In genomic region chr9:58225915-58226913, GRCm38 (mm10) we compare ENCODE assay signal across 10 mouse cellular contexts. TPM values are rescaled to one million over a fixed set of nuclear protein-coding genes. Genes with fewer than 3 reads are reported as not detected.
DNase-seq lines count a peak whose midpoint lies in the region; ATAC-seq and TF ChIP-seq lines count a peak whose summit lies in the region.
"Had no signal": no experiment of that assay in that cellular context is flagged by ENCODE, and none has a peak within 500 bp of the region (broad histone marks: within the 10 kb centered on the region; RNA-seq: fewer than 3 reads in every experiment).

No protein-coding gene starts in this region.

- in situ Hi-C loops in ES-E14 (cut with MboI; ENCODE audit: low sequenced_read_pairs in 2 of 2, unreplicated experiment in 2 of 2), result no loop called here

- no peak overlapping the region for H3K9ac ChIP-seq in hindbrain, postnatal 0 days (replicated peaks; ENCODE audit: low read length)
- no peak overlapping the region for H3K9ac ChIP-seq in hindbrain, embryonic 14.5 days
- no peak overlapping the region for H3K9ac ChIP-seq in ES-E14 (ENCODE audit: insufficient read depth, low read depth, low read length, poor library complexity, severe bottlenecking)
- H3K9ac ChIP-seq: embryonic facial prominence, embryonic 15.5 days; limb, embryonic 12.5 days had no signal

- peaks cover 3% of the 10 kb centered on the region; the same call in 1 of the 2 replicates for H3K36me3 ChIP-seq in hindbrain, postnatal 0 days (ENCODE audit: insufficient read depth, low read length)
- no peaks in the 10 kb centered on the region for H3K36me3 ChIP-seq in hindbrain, embryonic 14.5 days (replicated peaks; ENCODE audit: control insufficient read depth, insufficient read depth)
- H3K36me3 ChIP-seq in ES-E14 (ENCODE audit: control insufficient read depth, insufficient read depth, low read length, poor library complexity, severe bottlenecking), result peaks cover 89% of the 10 kb centered on the region

- WGBS in hindbrain, postnatal 0 days, result 67% methylated on average over 9 of the region's 9 CpGs
- 67% methylated on average over 9 of the region's 9 CpGs for WGBS in hindbrain, embryonic 14.5 days

- peak; percentile 76 for TF ChIP-seq CTCF in hindbrain, postnatal 0 days (IDR thresholded peaks at IDR 0.05; ENCODE audit: low read depth)

- H3K27me3 ChIP-seq in hindbrain, postnatal 0 days (ENCODE audit: insufficient read depth, low read length), result no peaks in the 10 kb centered on the region
- H3K27me3 ChIP-seq in hindbrain, embryonic 14.5 days (ENCODE audit: control insufficient read depth, insufficient read depth, low read length), result no peaks in the 10 kb centered on the region
- H3K27me3 ChIP-seq: embryonic facial prominence, embryonic 15.5 days; limb, embryonic 12.5 days had no signal

- peak; percentile 29 for DNase-seq in hindbrain, postnatal 0 days (ENCODE audit: low spot score)
- DNase-seq in hindbrain, embryonic 14.5 days (ENCODE audit: low spot score), result no peak
- DNase-seq in 416B (ENCODE audit: low read depth) (peak; percentile 81), ES-E14 (ENCODE audit: low read depth, low spot score) (peak; percentile 78)
- DNase-seq in cerebellum, adult 9-11 months, result peak; percentile 25
- peak; percentile 58 for DNase-seq in lung, postnatal 36 days
- peak; percentile 24 to 76 for DNase-seq in thymus, postnatal 10 days (ENCODE audit: low spot score in 2 of 2)

- H3K4me3 ChIP-seq in hindbrain, postnatal 0 days (ENCODE audit: low read length), result no peak overlapping the region
- H3K4me3 ChIP-seq in hindbrain, embryonic 14.5 days (replicated peaks; ENCODE audit: low read length), result no peak overlapping the region
- no peak overlapping the region for H3K4me3 ChIP-seq in ES-E14 (ENCODE audit: insufficient read depth in 1 of 2, low read depth in 1 of 2, low read length in 2 of 2, poor library complexity in 1 of 2, severe bottlenecking in 1 of 2)
- H3K4me3 ChIP-seq: embryonic facial prominence, embryonic 15.5 days; limb, embryonic 12.5 days had no signal

- no peaks in the 10 kb centered on the region for H3K9me3 ChIP-seq in hindbrain, postnatal 0 days (ENCODE audit: low read length)
- H3K9me3 ChIP-seq in hindbrain, embryonic 14.5 days (ENCODE audit: control insufficient read depth, low read length), result no peaks in the 10 kb centered on the region
- no peaks in the 10 kb centered on the region for H3K9me3 ChIP-seq in ES-E14 (ENCODE audit: control insufficient read depth, insufficient read depth, low read depth, low read length)
- H3K9me3 ChIP-seq: embryonic facial prominence, embryonic 15.5 days; limb, embryonic 12.5 days had no signal

- no peak overlapping the region for H3K27ac ChIP-seq in hindbrain, postnatal 0 days
- no peak overlapping the region for H3K27ac ChIP-seq in hindbrain, embryonic 14.5 days
- no peak overlapping the region for H3K27ac ChIP-seq in ES-E14 (ENCODE audit: insufficient read depth, low read depth, low read length, poor library complexity, severe bottlenecking)
- H3K27ac ChIP-seq: embryonic facial prominence, embryonic 15.5 days; limb, embryonic 12.5 days had no signal

- no peak overlapping the region for H3K4me2 ChIP-seq in hindbrain, postnatal 0 days (ENCODE audit: low read depth, low read length)
- no peak overlapping the region for H3K4me2 ChIP-seq in hindbrain, embryonic 14.5 days (replicated peaks)
- H3K4me2 ChIP-seq: embryonic facial prominence, embryonic 15.5 days; limb, embryonic 12.5 days had no signal

- no peak for ATAC-seq in hindbrain, postnatal 0 days
- no peak for ATAC-seq in hindbrain, embryonic 14.5 days (ENCODE audit: low FRiP score)
- ATAC-seq in inflammation-experienced regulatory T-cells, adult 6 months, result peak; percentile 64

- no peaks in the 10 kb centered on the region for H3K4me1 ChIP-seq in hindbrain, postnatal 0 days (ENCODE audit: insufficient read depth, low read length)
- H3K4me1 ChIP-seq in hindbrain, embryonic 14.5 days (replicated peaks; ENCODE audit: control insufficient read depth, insufficient read depth, low read length), result no peaks in the 10 kb centered on the region
- H3K4me1 ChIP-seq in ES-E14 (ENCODE audit: control insufficient read depth in 2 of 2, insufficient read depth in 2 of 2, low read length in 2 of 2, poor library complexity in 1 of 2), result peaks cover 0 to 14% of the 10 kb centered on the region in 2 experiments; a peak in 1 of 4 replicates
- H3K4me1 ChIP-seq: embryonic facial prominence, embryonic 15.5 days; limb, embryonic 12.5 days had no signal

TF ChIP-seq in ES-E14, 5 proteins besides CTCF, POLR2A, EP300 and RAD21:
- TF ChIP-seq ZC3H11A (IDR thresholded peaks at IDR 0.05; ENCODE audit: borderline replicate concordance, low read depth, low read length) (no peak), ZNF384 (IDR thresholded peaks at IDR 0.05; ENCODE audit: low read depth, low read length) (no peak), CHD2 (IDR thresholded peaks at IDR 0.05; ENCODE audit: low read depth, low read length) (no peak), MAFK (IDR thresholded peaks at IDR 0.05; ENCODE audit: insufficient read depth, low read depth, low read length) (no peak), HCFC1 (IDR thresholded peaks at IDR 0.05; ENCODE audit: borderline replicate concordance, insufficient read depth, low read length) (no peak)

RNA-seq across cellular contexts. Expression of gene Islr2, which starts 22.1 kb away (rescaled TPM):
- 293 and 343 TPM in 2 replicates for total RNA-seq in hindbrain, postnatal 0 days (2014; rRNA removed)
- 15.8 and 19.2 TPM in 2 replicates for polyA plus RNA-seq in hindbrain, postnatal 0 days (2015; fragmentation: Nextera tagmentation; extraction: Ambion mirVana)
- polyA plus RNA-seq in hindbrain, embryonic 14.5 days (2014; fragmentation: Nextera tagmentation; extraction: Ambion mirVana), result 7.2 and 17.2 TPM in 2 replicates
- total RNA-seq in ES-E14 (2012; rRNA removed), result 7.8 and 12.8 TPM in 2 replicates
- polyA plus RNA-seq in inflammation-experienced regulatory T-cells, adult 6 months (2017; shearing (Covaris generic)), result not detected

RNA-seq across cellular contexts. Expression of gene Islr, which starts 22.1 kb away (rescaled TPM):
- 57.9 and 72.8 TPM in 2 replicates for total RNA-seq in hindbrain, postnatal 0 days (2014; rRNA removed)
- 29.9 and 33.5 TPM in 2 replicates for polyA plus RNA-seq in hindbrain, postnatal 0 days (2015; fragmentation: Nextera tagmentation; extraction: Ambion mirVana)
- 30.4 and 34.8 TPM in 2 replicates for polyA plus RNA-seq in hindbrain, embryonic 14.5 days (2014; fragmentation: Nextera tagmentation; extraction: Ambion mirVana)
- total RNA-seq in ES-E14 (2012; rRNA removed), result 0.22 and 0.26 TPM in 2 replicates
- polyA plus RNA-seq in inflammation-experienced regulatory T-cells, adult 6 months (2017; shearing (Covaris generic)), result 1 to 10 TPM in 1 of 3 experiments, under 1 TPM in 1, not detected in 1; 0.84 to 1.5 TPM

RNA-seq across cellular contexts. Expression of gene Pml, which starts 23.4 kb away (rescaled TPM):
- total RNA-seq in hindbrain, postnatal 0 days (2014; rRNA removed), result 11.4 and 17.0 TPM in 2 replicates
- 3.2 and 4.8 TPM in 2 replicates for polyA plus RNA-seq in hindbrain, postnatal 0 days (2015; fragmentation: Nextera tagmentation; extraction: Ambion mirVana)
- 4.3 and 4.4 TPM in 2 replicates for polyA plus RNA-seq in hindbrain, embryonic 14.5 days (2014; fragmentation: Nextera tagmentation; extraction: Ambion mirVana)
- 72.6 and 112 TPM in 2 replicates for total RNA-seq in ES-E14 (2012; rRNA removed)
- polyA plus RNA-seq in inflammation-experienced regulatory T-cells, adult 6 months (2017; shearing (Covaris generic)), result 10 to 100 TPM; 40.6 to 53.9 (median 40.9) TPM

RNA-seq across cellular contexts. Expression of gene Stoml1, which starts 26.8 kb away (rescaled TPM):
- total RNA-seq in hindbrain, postnatal 0 days (2014; rRNA removed), result 145 and 157 TPM in 2 replicates
- polyA plus RNA-seq in hindbrain, postnatal 0 days (2015; fragmentation: Nextera tagmentation; extraction: Ambion mirVana), result 136 and 141 TPM in 2 replicates
- polyA plus RNA-seq in hindbrain, embryonic 14.5 days (2014; fragmentation: Nextera tagmentation; extraction: Ambion mirVana), result 103 TPM in 2 replicates
- 51.7 and 95.7 TPM in 2 replicates for total RNA-seq in ES-E14 (2012; rRNA removed)
- polyA plus RNA-seq in inflammation-experienced regulatory T-cells, adult 6 months (2017; shearing (Covaris generic)), result 10 to 100 TPM; 11.9 to 42.4 (median 32.1) TPM

Comparison
In these comparisons a context has a peak if more than half of its experiments do, and no peak if none do; other contexts are left out.
1. RNA of gene Islr, which starts 22.1 kb away (polyA plus RNA-seq): 30.4 to 34.8 TPM in hindbrain, embryonic 14.5 days and 29.9 to 33.5 TPM in hindbrain, postnatal 0 days; 0.84 to 1.5 TPM in inflammation-experienced regulatory T-cells, adult 6 months; every median in the first group is over 10 times any median in the second.